Mouse (Mus musculus): Measurements from ENCODE around the gene Chst11. TPM values are rescaled to one million over a fixed set of nuclear protein-coding genes. Genes with fewer than 3 reads are reported as not detected.

Gene Chst11
- polyA plus RNA-seq, 1 experiment: 25.0 TPM

- Histone ChIP-seq H3K27ac (ENCODE audit: insufficient read depth, low read length) (peak overlapping the region; percentile 82; the same call in 1 of the 2 replicates), H3K4me1 (ENCODE audit: control insufficient read depth, insufficient read depth, low read length) (no peaks in the 10 kb centered on the region), H3K4me3 (ENCODE audit: insufficient read depth, low read length) (no peak overlapping the region)
- no peak for TF ChIP-seq CTCF (IDR thresholded peaks at IDR 0.05; ENCODE audit: extremely low read depth, insufficient read depth, low read length)
- TF ChIP-seq POLR2A (IDR thresholded peaks at IDR 0.05; ENCODE audit: extremely low read depth, insufficient read depth, low read length): no peak
Measured at GRCm38 (mm10) chr10:83042613-83043477, 57.5 kb downstream of the Chst11 start.

- H3K27ac ChIP-seq (ENCODE audit: insufficient read depth, low read length): no peak overlapping the region
- peaks cover 2% of the 10 kb centered on the region; the same call in 1 of the 2 replicates for H3K4me1 ChIP-seq (ENCODE audit: control insufficient read depth, insufficient read depth, low read length)
- no peak overlapping the region for H3K4me3 ChIP-seq (ENCODE audit: insufficient read depth, low read length)
- no peak for TF ChIP-seq POLR2A (IDR thresholded peaks at IDR 0.05; ENCODE audit: extremely low read depth, insufficient read depth, low read length)
- TF ChIP-seq CTCF (IDR thresholded peaks at IDR 0.05; ENCODE audit: extremely low read depth, insufficient read depth, low read length): no peak
Measured at GRCm38 (mm10) chr10:83043478-83044259, 58.4 kb downstream of the Chst11 start.

- Histone ChIP-seq H3K4me1 (ENCODE audit: control insufficient read depth, insufficient read depth, low read length) (peaks cover 4% of the 10 kb centered on the region), H3K27ac (ENCODE audit: insufficient read depth, low read length) (no peak overlapping the region), H3K4me3 (ENCODE audit: insufficient read depth, low read length) (no peak overlapping the region)
- TF ChIP-seq CTCF (IDR thresholded peaks at IDR 0.05; ENCODE audit: extremely low read depth, insufficient read depth, low read length) (no peak), POLR2A (IDR thresholded peaks at IDR 0.05; ENCODE audit: extremely low read depth, insufficient read depth, low read length) (0 out of 2 replicates have a peak, but pooled peaks have one; percentile 25)
Measured at GRCm38 (mm10) chr10:83049174-83049780, 64.0 kb downstream of the Chst11 start.

GRCm38 (mm10) chr10:83053886-83054550 is 68.7 kb downstream of the Chst11 start:
- Histone ChIP-seq H3K27ac (ENCODE audit: insufficient read depth, low read length) (no peak overlapping the region), H3K4me1 (ENCODE audit: control insufficient read depth, insufficient read depth, low read length) (no peaks in the 10 kb centered on the region; the same call in 1 of the 2 replicates), H3K4me3 (ENCODE audit: insufficient read depth, low read length) (no peak overlapping the region)
- TF ChIP-seq POLR2A (IDR thresholded peaks at IDR 0.05; ENCODE audit: extremely low read depth, insufficient read depth, low read length): no peak
- TF ChIP-seq CTCF (IDR thresholded peaks at IDR 0.05; ENCODE audit: extremely low read depth, insufficient read depth, low read length): no peak

GRCm38 (mm10) chr10:83056291-83056690 is 71.0 kb downstream of the Chst11 start:
- TF ChIP-seq CTCF (IDR thresholded peaks at IDR 0.05; ENCODE audit: extremely low read depth, insufficient read depth, low read length) (no peak), POLR2A (IDR thresholded peaks at IDR 0.05; ENCODE audit: extremely low read depth, insufficient read depth, low read length) (no peak)
- H3K4me1 ChIP-seq (ENCODE audit: control insufficient read depth, insufficient read depth, low read length): peaks cover 3% of the 10 kb centered on the region

GRCm38 (mm10) chr10:83056866-83057265 is 71.6 kb downstream of the Chst11 start:
- H3K4me1 ChIP-seq (ENCODE audit: control insufficient read depth, insufficient read depth, low read length): peaks cover 3% of the 10 kb centered on the region
- H3K4me3 ChIP-seq (ENCODE audit: insufficient read depth, low read length): no peak overlapping the region
- TF ChIP-seq POLR2A (IDR thresholded peaks at IDR 0.05; ENCODE audit: extremely low read depth, insufficient read depth, low read length) (no peak), CTCF (IDR thresholded peaks at IDR 0.05; ENCODE audit: extremely low read depth, insufficient read depth, low read length) (no peak)
- no peak overlapping the region for H3K27ac ChIP-seq (ENCODE audit: insufficient read depth, low read length)

More at GRCm38 (mm10) chr10:83056291-83056690, 71.0 kb downstream of the Chst11 start:
- H3K4me3 ChIP-seq (ENCODE audit: insufficient read depth, low read length): no peak overlapping the region
- H3K27ac ChIP-seq (ENCODE audit: insufficient read depth, low read length): no peak overlapping the region

- TF ChIP-seq POLR2A (IDR thresholded peaks at IDR 0.05; ENCODE audit: extremely low read depth, insufficient read depth, low read length): no peak
- TF ChIP-seq CTCF (IDR thresholded peaks at IDR 0.05; ENCODE audit: extremely low read depth, insufficient read depth, low read length): no peak
- H3K4me1 ChIP-seq (ENCODE audit: control insufficient read depth, insufficient read depth, low read length): peaks cover 3% of the 10 kb centered on the region
- no peak overlapping the region for H3K27ac ChIP-seq (ENCODE audit: insufficient read depth, low read length)
- no peak overlapping the region for H3K4me3 ChIP-seq (ENCODE audit: insufficient read depth, low read length)
Measured at GRCm38 (mm10) chr10:83060066-83060782, 74.9 kb downstream of the Chst11 start.

GRCm38 (mm10) chr10:83062315-83062714 is 77.0 kb downstream of the Chst11 start:
- no peak for TF ChIP-seq POLR2A (IDR thresholded peaks at IDR 0.05; ENCODE audit: extremely low read depth, insufficient read depth, low read length)
- Histone ChIP-seq H3K4me1 (ENCODE audit: control insufficient read depth, insufficient read depth, low read length) (peaks cover 3% of the 10 kb centered on the region), H3K4me3 (ENCODE audit: insufficient read depth, low read length) (no peak overlapping the region), H3K27ac (ENCODE audit: insufficient read depth, low read length) (no peak overlapping the region)
